24 mouse cellular contexts compared by ENCODE assay signal in the genomic region with DNA sequence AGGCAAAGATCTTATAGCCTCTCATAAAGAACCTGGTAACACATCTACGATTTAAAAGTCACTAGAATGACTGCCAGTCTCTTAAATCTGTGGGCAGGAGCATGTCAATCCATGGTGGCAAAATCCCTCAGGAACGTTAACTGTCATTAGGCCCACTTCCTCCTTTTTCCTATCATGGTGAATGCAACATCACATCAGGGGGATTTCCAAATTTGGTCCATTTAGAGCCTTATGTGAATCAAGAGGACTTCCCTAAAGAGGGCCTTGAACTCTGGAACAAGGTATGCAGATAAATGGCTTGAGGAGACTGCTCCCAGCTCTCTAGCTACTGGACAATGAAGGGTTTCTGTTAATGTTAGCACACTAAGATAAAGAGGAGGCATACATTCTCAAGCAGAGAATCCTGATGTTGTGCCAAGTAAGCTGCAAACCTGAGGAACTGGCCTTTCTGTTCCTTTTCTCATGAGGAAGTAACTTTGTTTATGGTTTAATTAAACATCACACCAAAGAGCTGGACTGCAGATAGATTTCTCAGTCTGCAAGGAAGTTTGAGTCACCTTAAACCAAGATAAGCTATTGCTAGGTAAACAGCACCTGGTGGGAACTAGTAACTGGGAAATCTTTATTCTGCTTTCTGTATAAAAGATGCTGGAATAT. TPM values are rescaled to one million over a fixed set of nuclear protein-coding genes. Genes with fewer than 3 reads are reported as not detected.
DNase-seq lines count a peak whose midpoint lies in the region; ATAC-seq and TF ChIP-seq lines count a peak whose summit lies in the region.
"Had no signal": no experiment of that assay in that cellular context is flagged by ENCODE, and none has a peak within 500 bp of the region (broad histone marks: within the 10 kb centered on the region; RNA-seq: fewer than 3 reads in every experiment).

No protein-coding gene starts in this region.

- ATAC-seq in hindbrain, embryonic 14.5 days (ENCODE audit: low FRiP score): no peak
- ATAC-seq in hindbrain, postnatal 0 days: no peak
- peak; percentile 43; the same call in 1 of the 2 replicates for ATAC-seq in stomach, embryonic 15.5 days (ENCODE audit: insufficient read depth, low FRiP score, low read depth)
- ATAC-seq in kidney, embryonic 16.5 days (ENCODE audit: low FRiP score, low TSS enrichment): no peak

- no peaks in the 10 kb centered on the region for H3K4me1 ChIP-seq in hindbrain, embryonic 14.5 days (replicated peaks; ENCODE audit: control insufficient read depth, insufficient read depth, low read length)
- H3K4me1 ChIP-seq in hindbrain, postnatal 0 days (ENCODE audit: insufficient read depth, low read length): no peaks in the 10 kb centered on the region
- no peaks in the 10 kb centered on the region for H3K4me1 ChIP-seq in stomach, embryonic 15.5 days
- H3K4me1 ChIP-seq in kidney, embryonic 16.5 days (ENCODE audit: insufficient read depth, low read length): no peaks in the 10 kb centered on the region
- H3K4me1 ChIP-seq: forebrain, embryonic 10.5 days; hindbrain, embryonic 12.5 days; limb, embryonic 12.5 days; megakaryocyte, embryonic 14.5 days; neural tube, embryonic 13.5 days had no signal

- DNase-seq in hindbrain, embryonic 14.5 days (ENCODE audit: low spot score): peak; percentile 0
- no peak for DNase-seq in hindbrain, postnatal 0 days (ENCODE audit: low spot score)
- DNase-seq in MEL-GATA-1-ER (ENCODE audit: extremely low read depth, low read depth): peak; percentile 28
- peak; percentile 57 for DNase-seq in large intestine, adult 2 months (ENCODE audit: low read depth, low spot score)
- DNase-seq in right cerebral cortex, adult 18-20 months: no peak
- no peak for DNase-seq in left cerebral cortex, adult 18-20 months (ENCODE audit: low spot score in 2 of 2)
- DNase-seq: adrenal gland, postnatal 25 days; cerebellum, adult 8-10 months; gastrocnemius, postnatal 10 days; heart, adult 2 months; kidney, adult 11 months; kidney, postnatal 10 days; right cerebral cortex, postnatal 25 days had no signal

- no peak overlapping the region for H3K9ac ChIP-seq in hindbrain, embryonic 14.5 days
- no peak overlapping the region for H3K9ac ChIP-seq in hindbrain, postnatal 0 days (replicated peaks; ENCODE audit: low read length)
- H3K9ac ChIP-seq in stomach, embryonic 15.5 days: no peak overlapping the region
- no peak overlapping the region for H3K9ac ChIP-seq in kidney, embryonic 16.5 days (replicated peaks; ENCODE audit: low read length)
- H3K9ac ChIP-seq: hindbrain, embryonic 12.5 days; limb, embryonic 12.5 days; liver, embryonic 14.5 days; neural tube, embryonic 13.5 days had no signal

- H3K9me3 ChIP-seq in hindbrain, embryonic 14.5 days (ENCODE audit: control insufficient read depth, low read length): no peaks in the 10 kb centered on the region
- H3K9me3 ChIP-seq in hindbrain, postnatal 0 days (ENCODE audit: low read length): no peaks in the 10 kb centered on the region
- H3K9me3 ChIP-seq in stomach, embryonic 15.5 days: no peaks in the 10 kb centered on the region
- no peaks in the 10 kb centered on the region for H3K9me3 ChIP-seq in kidney, embryonic 16.5 days (ENCODE audit: low read length)
- H3K9me3 ChIP-seq: forebrain, embryonic 10.5 days; hindbrain, embryonic 12.5 days; limb, embryonic 12.5 days; neural tube, embryonic 13.5 days had no signal

- H3K36me3 ChIP-seq in hindbrain, embryonic 14.5 days (replicated peaks; ENCODE audit: control insufficient read depth, insufficient read depth): no peaks in the 10 kb centered on the region
- no peaks in the 10 kb centered on the region for H3K36me3 ChIP-seq in hindbrain, postnatal 0 days (ENCODE audit: insufficient read depth, low read length)
- no peaks in the 10 kb centered on the region for H3K36me3 ChIP-seq in stomach, embryonic 15.5 days
- no peaks in the 10 kb centered on the region for H3K36me3 ChIP-seq in kidney, embryonic 16.5 days (ENCODE audit: insufficient read depth, low read length)
- H3K36me3 ChIP-seq: forebrain, embryonic 10.5 days; hindbrain, embryonic 12.5 days; limb, embryonic 12.5 days; neural tube, embryonic 13.5 days had no signal

- no peak for TF ChIP-seq CTCF in hindbrain, postnatal 0 days (IDR thresholded peaks at IDR 0.05; ENCODE audit: low read depth)

- WGBS in hindbrain, embryonic 14.5 days: 88% methylated on average over 2 of the region's 2 CpGs
- WGBS in hindbrain, postnatal 0 days: 92% methylated on average over 2 of the region's 2 CpGs
- WGBS in large intestine, adult 2 months: 24% methylated on average over 2 of the region's 2 CpGs
- 76% methylated on average over 2 of the region's 2 CpGs for WGBS in stomach, embryonic 15.5 days
- 79% methylated on average over 2 of the region's 2 CpGs for WGBS in kidney, embryonic 16.5 days

- H3K27me3 ChIP-seq in hindbrain, embryonic 14.5 days (ENCODE audit: control insufficient read depth, insufficient read depth, low read length): no peaks in the 10 kb centered on the region
- H3K27me3 ChIP-seq in hindbrain, postnatal 0 days (ENCODE audit: insufficient read depth, low read length): no peaks in the 10 kb centered on the region
- no peaks in the 10 kb centered on the region for H3K27me3 ChIP-seq in stomach, embryonic 15.5 days (replicated peaks)
- H3K27me3 ChIP-seq in kidney, embryonic 16.5 days (ENCODE audit: insufficient read depth, low read length): no peaks in the 10 kb centered on the region
- H3K27me3 ChIP-seq: hindbrain, embryonic 12.5 days; limb, embryonic 12.5 days; megakaryocyte, embryonic 14.5 days; neural tube, embryonic 13.5 days had no signal

- H3K4me2 ChIP-seq in hindbrain, embryonic 14.5 days (replicated peaks): no peak overlapping the region
- no peak overlapping the region for H3K4me2 ChIP-seq in hindbrain, postnatal 0 days (ENCODE audit: low read depth, low read length)
- no peak overlapping the region for H3K4me2 ChIP-seq in stomach, embryonic 15.5 days
- no peak overlapping the region for H3K4me2 ChIP-seq in kidney, embryonic 16.5 days (replicated peaks; ENCODE audit: low read depth, low read length)
- H3K4me2 ChIP-seq: hindbrain, embryonic 12.5 days; limb, embryonic 12.5 days; neural tube, embryonic 13.5 days had no signal

- no peak overlapping the region for H3K4me3 ChIP-seq in hindbrain, embryonic 14.5 days (replicated peaks; ENCODE audit: low read length)
- H3K4me3 ChIP-seq in hindbrain, postnatal 0 days (ENCODE audit: low read length): no peak overlapping the region
- H3K4me3 ChIP-seq in stomach, embryonic 15.5 days (replicated peaks): no peak overlapping the region
- no peak overlapping the region for H3K4me3 ChIP-seq in kidney, embryonic 16.5 days (ENCODE audit: low read length)
- H3K4me3 ChIP-seq: forebrain, embryonic 10.5 days; heart, adult 2 months; hindbrain, embryonic 12.5 days; limb, embryonic 12.5 days; megakaryocyte, embryonic 14.5 days; neural tube, embryonic 13.5 days had no signal

- no peak overlapping the region for H3K27ac ChIP-seq in hindbrain, embryonic 14.5 days
- H3K27ac ChIP-seq in hindbrain, postnatal 0 days: no peak overlapping the region
- peak overlapping the region; percentile 16; the same call in 1 of the 2 replicates for H3K27ac ChIP-seq in stomach, embryonic 15.5 days
- H3K27ac ChIP-seq in kidney, embryonic 16.5 days (ENCODE audit: low read length): no peak overlapping the region
- H3K27ac ChIP-seq: forebrain, embryonic 10.5 days; heart, adult 2 months; hindbrain, embryonic 12.5 days; limb, embryonic 12.5 days; liver, embryonic 14.5 days; neural tube, embryonic 13.5 days had no signal

RNA-seq across cellular contexts. Expression of a gene that starts 20.5 kb away (rescaled TPM):
- not detected in 2 replicates for polyA plus RNA-seq in hindbrain, embryonic 14.5 days (2014; fragmentation: Nextera tagmentation; extraction: Ambion mirVana)
- total RNA-seq in hindbrain, postnatal 0 days (2014; rRNA removed): not detected in 2 replicates
- not detected in 2 replicates for polyA plus RNA-seq in hindbrain, postnatal 0 days (2015; fragmentation: Nextera tagmentation; extraction: Ambion mirVana)
- polyA plus RNA-seq in large intestine, adult 2 months (2012; rRNA removed): 0.21 TPM in 1 of 2 replicates, not detected in the other
- polyA plus RNA-seq in stomach, embryonic 15.5 days (2015; fragmentation: Nextera tagmentation; extraction: Ambion mirVana): 0.08 and 0.33 TPM in 2 replicates
- polyA plus RNA-seq in kidney, embryonic 16.5 days (2015; fragmentation: Nextera tagmentation; extraction: Ambion mirVana): not detected in 2 replicates
- not detected for total RNA-seq in left cerebral cortex, adult 18-20 months (2021)
- polyA plus RNA-seq: cortical plate, adult 2 months; forebrain, embryonic 10.5 days; heart, adult 2 months; heart, embryonic 16.5 days; hindbrain, embryonic 12.5 days; limb, embryonic 12.5 days; liver, embryonic 14.5 days; neural tube, embryonic 13.5 days had no signal

RNA-seq across cellular contexts. Expression of a gene that starts 22.8 kb away (rescaled TPM):
- polyA plus RNA-seq in hindbrain, embryonic 14.5 days (2014; fragmentation: Nextera tagmentation; extraction: Ambion mirVana): 0.52 TPM in 2 replicates
- total RNA-seq in hindbrain, postnatal 0 days (2014; rRNA removed): 0.61 TPM in 1 of 2 replicates, not detected in the other
- polyA plus RNA-seq in hindbrain, postnatal 0 days (2015; fragmentation: Nextera tagmentation; extraction: Ambion mirVana): 0.39 and 0.88 TPM in 2 replicates
- 2.2 and 2.6 TPM in 2 replicates for polyA plus RNA-seq in large intestine, adult 2 months (2012; rRNA removed)
- polyA plus RNA-seq in stomach, embryonic 15.5 days (2015; fragmentation: Nextera tagmentation; extraction: Ambion mirVana): 1.6 TPM in 2 replicates
- 0.65 and 0.87 TPM in 2 replicates for polyA plus RNA-seq in kidney, embryonic 16.5 days (2015; fragmentation: Nextera tagmentation; extraction: Ambion mirVana)
- total RNA-seq in left cerebral cortex, adult 18-20 months (2021): 1 to 10 TPM; 1.1 to 1.9 TPM

RNA-seq across cellular contexts. Expression of a gene that starts 26.3 kb away (rescaled TPM):
- polyA plus RNA-seq in hindbrain, embryonic 14.5 days (2014; fragmentation: Nextera tagmentation; extraction: Ambion mirVana): not detected in 2 replicates
- total RNA-seq in hindbrain, postnatal 0 days (2014; rRNA removed): not detected in 2 replicates
- 0.06 and 0.08 TPM in 2 replicates for polyA plus RNA-seq in hindbrain, postnatal 0 days (2015; fragmentation: Nextera tagmentation; extraction: Ambion mirVana)
- polyA plus RNA-seq in large intestine, adult 2 months (2012; rRNA removed): 0.25 and 0.59 TPM in 2 replicates
- 0.34 and 0.45 TPM in 2 replicates for polyA plus RNA-seq in stomach, embryonic 15.5 days (2015; fragmentation: Nextera tagmentation; extraction: Ambion mirVana)
- polyA plus RNA-seq in kidney, embryonic 16.5 days (2015; fragmentation: Nextera tagmentation; extraction: Ambion mirVana): 0.12 TPM in 1 of 2 replicates, not detected in the other
- not detected for total RNA-seq in left cerebral cortex, adult 18-20 months (2021)
- total RNA-seq: adrenal gland, postnatal 25 days had no signal
- polyA plus RNA-seq: cortical plate, adult 2 months; embryonic facial prominence, embryonic 14.5 days; forebrain, embryonic 10.5 days; hindbrain, embryonic 12.5 days; limb, embryonic 12.5 days; neural tube, embryonic 13.5 days had no signal

Comparison
In these comparisons a context has a peak if more than half of its experiments do, and no peak if none do; other contexts are left out.
1. DNase-seq: peak in hindbrain, embryonic 14.5 days (single experiment), MEL-GATA-1-ER (single experiment) and large intestine, adult 2 months (single experiment); none in hindbrain, postnatal 0 days (single experiment), right cerebral cortex, adult 18-20 months (single experiment) and left cerebral cortex, adult 18-20 months (0 of 2).